Mouse (Mus musculus): ENCODE results near the gene Btg2. TPM values are rescaled to one million over a fixed set of nuclear protein-coding genes. Genes with fewer than 3 reads are reported as not detected.

Btg2 gene
- polyA plus RNA-seq, 1 experiment from 2014 or later: 38.6 TPM

- WGBS: 76% methylated on average over 2 of the region's 2 CpGs
- no peaks in the 10 kb centered on the region for H3K9me3 ChIP-seq (ENCODE audit: control insufficient read depth, low read length)
- H3K4me3 ChIP-seq (ENCODE audit: low read depth, low read length): peak overlapping the region; percentile 79
- no peak for ATAC-seq (replicated peaks; ENCODE audit: low FRiP score)
- peaks cover 6% of the 10 kb centered on the region; the same call in 1 of the 2 replicates for H3K36me3 ChIP-seq (ENCODE audit: control insufficient read depth, insufficient read depth, low read length)
- peak overlapping the region; percentile 57 for H3K9ac ChIP-seq (ENCODE audit: low read depth, low read length)
- peaks cover 59% of the 10 kb centered on the region for H3K4me1 ChIP-seq (replicated peaks; ENCODE audit: control insufficient read depth, insufficient read depth, low read length)
- no peak for DNase-seq (ENCODE audit: low spot score)
- H3K4me2 ChIP-seq: peak overlapping the region; percentile 88
- no peak overlapping the region for H3K27ac ChIP-seq (ENCODE audit: low read depth, low read length)
- H3K27me3 ChIP-seq (replicated peaks; ENCODE audit: control insufficient read depth, insufficient read depth, low read length): no peaks in the 10 kb centered on the region; the same call in 1 of the 2 replicates
Observed at GRCm38 (mm10) chr1:134076789-134077188, 2.1 kb downstream of the Btg2 start.

- ATAC-seq (replicated peaks; ENCODE audit: low FRiP score): no peak
- DNase-seq (ENCODE audit: low spot score): no peak
- peaks cover 6% of the 10 kb centered on the region; the same call in 1 of the 2 replicates for H3K36me3 ChIP-seq (ENCODE audit: control insufficient read depth, insufficient read depth, low read length)
- peak overlapping the region; percentile 79 for H3K4me3 ChIP-seq (ENCODE audit: low read depth, low read length)
- 89% methylated on average over 8 of the region's 8 CpGs for WGBS
- no peaks in the 10 kb centered on the region; the same call in 1 of the 2 replicates for H3K27me3 ChIP-seq (replicated peaks; ENCODE audit: control insufficient read depth, insufficient read depth, low read length)
- peak overlapping the region; percentile 88 for H3K4me2 ChIP-seq
- H3K9me3 ChIP-seq (ENCODE audit: control insufficient read depth, low read length): no peaks in the 10 kb centered on the region
- H3K4me1 ChIP-seq (replicated peaks; ENCODE audit: control insufficient read depth, insufficient read depth, low read length): peaks cover 69% of the 10 kb centered on the region
- no peak overlapping the region for H3K27ac ChIP-seq (ENCODE audit: low read depth, low read length)
- peak overlapping the region; percentile 42 for H3K9ac ChIP-seq (ENCODE audit: low read depth, low read length)
Observed at GRCm38 (mm10) chr1:134075532-134075931, 3.4 kb downstream of the Btg2 start.

- H3K27me3 ChIP-seq (replicated peaks; ENCODE audit: control insufficient read depth, insufficient read depth, low read length): no peaks in the 10 kb centered on the region; the same call in 1 of the 2 replicates
- H3K4me3 ChIP-seq (ENCODE audit: low read depth, low read length): no peak overlapping the region
- no peak overlapping the region for H3K9ac ChIP-seq (ENCODE audit: low read depth, low read length)
- no peak for DNase-seq (ENCODE audit: low spot score)
- H3K27ac ChIP-seq (ENCODE audit: low read depth, low read length): peak overlapping the region; percentile 92
- H3K4me2 ChIP-seq: peak overlapping the region; percentile 57
- WGBS: 89% methylated on average over 10 of the region's 10 CpGs
- H3K4me1 ChIP-seq (replicated peaks; ENCODE audit: control insufficient read depth, insufficient read depth, low read length): peaks cover 68% of the 10 kb centered on the region
- peaks cover 6% of the 10 kb centered on the region; the same call in 1 of the 2 replicates for H3K36me3 ChIP-seq (ENCODE audit: control insufficient read depth, insufficient read depth, low read length)
- no peaks in the 10 kb centered on the region for H3K9me3 ChIP-seq (ENCODE audit: control insufficient read depth, low read length)
- no peak for ATAC-seq (replicated peaks; ENCODE audit: low FRiP score)
Observed at GRCm38 (mm10) chr1:134074606-134075005, 4.3 kb downstream of the Btg2 start.

GRCm38 (mm10) chr1:134074184-134074583 is 4.7 kb downstream of the Btg2 start:
- H3K36me3 ChIP-seq (ENCODE audit: control insufficient read depth, insufficient read depth, low read length): peaks cover 6% of the 10 kb centered on the region; the same call in 1 of the 2 replicates
- no peaks in the 10 kb centered on the region for H3K9me3 ChIP-seq (ENCODE audit: control insufficient read depth, low read length)
- H3K27me3 ChIP-seq (replicated peaks; ENCODE audit: control insufficient read depth, insufficient read depth, low read length): no peaks in the 10 kb centered on the region; the same call in 1 of the 2 replicates
- ATAC-seq (replicated peaks; ENCODE audit: low FRiP score) (no peak), DNase-seq (ENCODE audit: low spot score) (no peak)
- H3K27ac ChIP-seq (ENCODE audit: low read depth, low read length): peak overlapping the region; percentile 92
- peaks cover 65% of the 10 kb centered on the region for H3K4me1 ChIP-seq (replicated peaks; ENCODE audit: control insufficient read depth, insufficient read depth, low read length)
- H3K9ac ChIP-seq (ENCODE audit: low read depth, low read length): peak overlapping the region; percentile 26
- H3K4me2 ChIP-seq: peak overlapping the region; percentile 57
- WGBS: 63% methylated on average over 3 of the region's 3 CpGs
- H3K4me3 ChIP-seq (ENCODE audit: low read depth, low read length): no peak overlapping the region

- DNase-seq (ENCODE audit: low spot score) (no peak), ATAC-seq (replicated peaks; ENCODE audit: low FRiP score) (no peak)
- peak overlapping the region; percentile 5; the same call in 1 of the 2 replicates for H3K4me3 ChIP-seq (ENCODE audit: low read depth, low read length)
- H3K9me3 ChIP-seq (ENCODE audit: control insufficient read depth, low read length): no peaks in the 10 kb centered on the region
- WGBS: 56% methylated on average over 1 of the region's 1 CpGs
- peaks cover 65% of the 10 kb centered on the region for H3K4me1 ChIP-seq (replicated peaks; ENCODE audit: control insufficient read depth, insufficient read depth, low read length)
- no peaks in the 10 kb centered on the region; the same call in 1 of the 2 replicates for H3K27me3 ChIP-seq (replicated peaks; ENCODE audit: control insufficient read depth, insufficient read depth, low read length)
- H3K36me3 ChIP-seq (ENCODE audit: control insufficient read depth, insufficient read depth, low read length): peaks cover 6% of the 10 kb centered on the region; the same call in 1 of the 2 replicates
- peak overlapping the region; percentile 92 for H3K27ac ChIP-seq (ENCODE audit: low read depth, low read length)
- peak overlapping the region; percentile 57 for H3K4me2 ChIP-seq
- H3K9ac ChIP-seq (ENCODE audit: low read depth, low read length): peak overlapping the region; percentile 26
Observed at GRCm38 (mm10) chr1:134073658-134074057, 5.3 kb downstream of the Btg2 start.

- Histone ChIP-seq H3K27ac (ENCODE audit: low read depth, low read length) (peak overlapping the region; percentile 92), H3K4me3 (ENCODE audit: low read depth, low read length) (peak overlapping the region; percentile 5; the same call in 1 of the 2 replicates), H3K27me3 (replicated peaks; ENCODE audit: control insufficient read depth, insufficient read depth, low read length) (no peaks in the 10 kb centered on the region; the same call in 1 of the 2 replicates), H3K4me2 (peak overlapping the region; percentile 57), H3K9ac (ENCODE audit: low read depth, low read length) (peak overlapping the region; percentile 26), H3K9me3 (ENCODE audit: control insufficient read depth, low read length) (no peaks in the 10 kb centered on the region), H3K4me1 (replicated peaks; ENCODE audit: control insufficient read depth, insufficient read depth, low read length) (peaks cover 63% of the 10 kb centered on the region), H3K36me3 (ENCODE audit: control insufficient read depth, insufficient read depth, low read length) (peaks cover 6% of the 10 kb centered on the region; the same call in 1 of the 2 replicates)
- DNase-seq (ENCODE audit: low spot score) (no peak), ATAC-seq (replicated peaks; ENCODE audit: low FRiP score) (peak; percentile 95)
- 38% methylated on average over 6 of the region's 6 CpGs for WGBS
Observed at GRCm38 (mm10) chr1:134073061-134073564, 5.8 kb downstream of the Btg2 start.

- Histone ChIP-seq H3K36me3 (ENCODE audit: control insufficient read depth, insufficient read depth, low read length) (peaks cover 2% of the 10 kb centered on the region; the same call in 1 of the 2 replicates), H3K27me3 (replicated peaks; ENCODE audit: control insufficient read depth, insufficient read depth, low read length) (no peaks in the 10 kb centered on the region), H3K27ac (ENCODE audit: low read depth, low read length) (peak overlapping the region; percentile 42; the same call in 1 of the 2 replicates), H3K9ac (ENCODE audit: low read depth, low read length) (peak overlapping the region; percentile 18; the same call in 1 of the 2 replicates), H3K9me3 (ENCODE audit: control insufficient read depth, low read length) (no peaks in the 10 kb centered on the region), H3K4me3 (ENCODE audit: low read depth, low read length) (no peak overlapping the region), H3K4me2 (peak overlapping the region; percentile 57), H3K4me1 (replicated peaks; ENCODE audit: control insufficient read depth, insufficient read depth, low read length) (peaks cover 56% of the 10 kb centered on the region)
- WGBS: 49% methylated on average over 10 of the region's 10 CpGs
- no peak for DNase-seq (ENCODE audit: low spot score)
- ATAC-seq (replicated peaks; ENCODE audit: low FRiP score): no peak
Observed at GRCm38 (mm10) chr1:134071411-134072018, 7.4 kb downstream of the Btg2 start.

- Histone ChIP-seq H3K4me1 (replicated peaks; ENCODE audit: control insufficient read depth, insufficient read depth, low read length) (peaks cover 64% of the 10 kb centered on the region), H3K36me3 (ENCODE audit: control insufficient read depth, insufficient read depth, low read length) (no peaks in the 10 kb centered on the region), H3K4me3 (ENCODE audit: low read depth, low read length) (no peak overlapping the region), H3K27me3 (replicated peaks; ENCODE audit: control insufficient read depth, insufficient read depth, low read length) (no peaks in the 10 kb centered on the region), H3K4me2 (0 out of 2 replicates have a peak overlapping the region, but pooled peaks have one; percentile 12), H3K9ac (ENCODE audit: low read depth, low read length) (no peak overlapping the region), H3K9me3 (ENCODE audit: control insufficient read depth, low read length) (no peaks in the 10 kb centered on the region), H3K27ac (ENCODE audit: low read depth, low read length) (no peak overlapping the region)
- no peak for DNase-seq (ENCODE audit: low spot score)
- no peak for ATAC-seq (replicated peaks; ENCODE audit: low FRiP score)
- WGBS: 76% methylated on average over 8 of the region's 8 CpGs
Observed at GRCm38 (mm10) chr1:134070099-134070669, 8.7 kb downstream of the Btg2 start.

Measured in liver, embryonic 11.5 days (tissue).